Mouse (Mus musculus): Measurements from ENCODE around the gene Rbm20. TPM values are rescaled to one million over a fixed set of nuclear protein-coding genes. Genes with fewer than 3 reads are reported as not detected.

Rbm20 gene
- polyA plus RNA-seq, 1 experiment, result 3.1 TPM

DNA sequence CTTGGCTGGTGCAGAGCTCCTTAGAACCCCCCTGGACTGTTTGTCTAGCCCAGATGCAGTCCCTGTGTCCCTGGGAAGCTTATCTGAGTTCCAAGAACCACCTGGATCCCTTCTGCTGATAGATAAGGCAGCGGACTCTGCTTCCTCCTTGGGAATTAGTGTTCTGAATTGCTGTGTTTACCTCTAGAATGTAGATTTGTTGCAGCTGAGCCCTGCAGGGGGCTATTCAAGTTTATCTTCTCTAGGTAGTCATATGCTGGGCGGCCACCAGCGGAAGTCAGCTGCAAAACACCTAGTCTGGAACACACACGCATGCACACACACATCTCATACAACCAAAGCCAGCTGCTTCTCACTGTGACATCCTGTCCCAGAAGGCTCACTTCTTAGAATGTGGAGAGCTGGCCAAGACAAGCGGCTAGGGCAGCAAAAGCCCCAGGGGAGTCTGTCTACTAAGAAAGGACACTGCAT is 213.7 kb downstream of the Rbm20 start:
- no peak for DNase-seq
- no peak overlapping the region for H3K4me3 ChIP-seq (replicated peaks; ENCODE audit: insufficient read depth, low read depth, low read length)
- TF ChIP-seq POLR2A (IDR thresholded peaks at IDR 0.05; ENCODE audit: borderline replicate concordance, insufficient read depth, low read length) (no peak), CTCF (IDR thresholded peaks at IDR 0.05; ENCODE audit: borderline replicate concordance, insufficient read depth, low read depth, low read length) (no peak)
- H3K27ac ChIP-seq (ENCODE audit: insufficient read depth, low read length), result no peak overlapping the region
- H3K27me3 ChIP-seq (ENCODE audit: control insufficient read depth, insufficient read depth, low read length), result no peaks in the 10 kb centered on the region
- peaks cover 8% of the 10 kb centered on the region for H3K4me1 ChIP-seq (ENCODE audit: control insufficient read depth, insufficient read depth, low read length)
- WGBS, result 65% methylated on average over 5 of the region's 5 CpGs

- Histone ChIP-seq H3K27ac (ENCODE audit: insufficient read depth, low read length) (no peak overlapping the region), H3K27me3 (ENCODE audit: control insufficient read depth, insufficient read depth, low read length) (no peaks in the 10 kb centered on the region), H3K4me1 (ENCODE audit: control insufficient read depth, insufficient read depth, low read length) (peaks cover 8% of the 10 kb centered on the region), H3K4me3 (replicated peaks; ENCODE audit: insufficient read depth, low read depth, low read length) (no peak overlapping the region)
- TF ChIP-seq CTCF (IDR thresholded peaks at IDR 0.05; ENCODE audit: borderline replicate concordance, insufficient read depth, low read depth, low read length) (no peak), POLR2A (IDR thresholded peaks at IDR 0.05; ENCODE audit: borderline replicate concordance, insufficient read depth, low read length) (no peak)
- WGBS, result 88% methylated on average over 2 of the region's 2 CpGs
- no peak for DNase-seq
These were observed 214.5 kb downstream of the Rbm20 start for GRCm38 (mm10) chr19:53891569-53891968.

GRCm38 (mm10) chr19:53892061-53892460 is 215.0 kb downstream of the Rbm20 start, which contains the start of gene Pdcd4:
Pdcd4 (plus strand) TSS chr19:53892231.
- DNase-seq, result no peak
- H3K4me3 ChIP-seq (replicated peaks; ENCODE audit: insufficient read depth, low read depth, low read length), result no peak within 1 kb of the TSS
- 30% methylated on average over 3 of the region's 3 CpGs for WGBS
- no peak within 1 kb of the TSS for H3K27ac ChIP-seq (ENCODE audit: insufficient read depth, low read length)
- TF ChIP-seq POLR2A (IDR thresholded peaks at IDR 0.05; ENCODE audit: borderline replicate concordance, insufficient read depth, low read length), result no peak
- no peak for TF ChIP-seq CTCF (IDR thresholded peaks at IDR 0.05; ENCODE audit: borderline replicate concordance, insufficient read depth, low read depth, low read length)
- peaks cover 3% of the 10 kb centered on the region; the same call in 1 of the 2 replicates for H3K4me1 ChIP-seq (ENCODE audit: control insufficient read depth, insufficient read depth, low read length)
- H3K27me3 ChIP-seq (ENCODE audit: control insufficient read depth, insufficient read depth, low read length), result no peaks in the 10 kb centered on the region

DNA sequence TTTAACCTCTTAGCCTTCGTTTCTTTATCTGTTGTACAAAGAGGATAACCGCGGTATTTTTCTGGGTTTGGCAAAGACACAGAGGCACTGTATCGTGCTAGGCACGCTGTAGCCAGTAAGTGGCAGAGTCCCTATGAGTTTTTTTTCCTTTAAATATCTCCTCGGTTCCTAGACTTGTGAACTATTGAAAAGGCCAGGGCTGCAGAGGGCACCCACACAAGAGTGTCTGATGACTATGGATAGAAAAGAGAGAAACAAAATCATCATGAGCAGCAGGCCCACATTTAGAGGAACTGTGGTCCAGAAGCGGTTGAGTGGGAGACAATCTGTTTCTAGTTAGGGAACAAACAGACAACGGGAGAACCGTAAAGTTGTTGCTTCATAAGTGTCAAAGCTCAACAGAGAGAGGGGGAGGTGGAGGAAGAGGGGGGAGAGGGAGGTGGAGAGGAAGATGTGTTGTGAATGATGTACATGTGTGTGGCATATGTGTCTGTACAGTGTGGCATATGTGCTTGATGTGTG is 215.8 kb downstream of the Rbm20 start:
- no peak for TF ChIP-seq CTCF (IDR thresholded peaks at IDR 0.05; ENCODE audit: borderline replicate concordance, insufficient read depth, low read depth, low read length)
- TF ChIP-seq POLR2A (IDR thresholded peaks at IDR 0.05; ENCODE audit: borderline replicate concordance, insufficient read depth, low read length), result no peak
- DNase-seq, result no peak
- Histone ChIP-seq H3K4me3 (replicated peaks; ENCODE audit: insufficient read depth, low read depth, low read length) (no peak overlapping the region), H3K27me3 (ENCODE audit: control insufficient read depth, insufficient read depth, low read length) (no peaks in the 10 kb centered on the region), H3K4me1 (ENCODE audit: control insufficient read depth, insufficient read depth, low read length) (no peaks in the 10 kb centered on the region), H3K27ac (ENCODE audit: insufficient read depth, low read length) (no peak overlapping the region)
- whole genome bisulfite sequencing, result 71% methylated on average over 9 of the region's 9 CpGs

- 64% methylated on average over 3 of the region's 3 CpGs for WGBS
- Histone ChIP-seq H3K27me3 (ENCODE audit: control insufficient read depth, insufficient read depth, low read length) (no peaks in the 10 kb centered on the region), H3K4me1 (ENCODE audit: control insufficient read depth, insufficient read depth, low read length) (no peaks in the 10 kb centered on the region), H3K4me3 (replicated peaks; ENCODE audit: insufficient read depth, low read depth, low read length) (no peak overlapping the region), H3K27ac (ENCODE audit: insufficient read depth, low read length) (no peak overlapping the region)
- TF ChIP-seq POLR2A (IDR thresholded peaks at IDR 0.05; ENCODE audit: borderline replicate concordance, insufficient read depth, low read length), result no peak
- no peak for TF ChIP-seq CTCF (IDR thresholded peaks at IDR 0.05; ENCODE audit: borderline replicate concordance, insufficient read depth, low read depth, low read length)
- no peak for DNase-seq
These were observed 216.6 kb downstream of the Rbm20 start for GRCm38 (mm10) chr19:53893711-53894171.

DNA sequence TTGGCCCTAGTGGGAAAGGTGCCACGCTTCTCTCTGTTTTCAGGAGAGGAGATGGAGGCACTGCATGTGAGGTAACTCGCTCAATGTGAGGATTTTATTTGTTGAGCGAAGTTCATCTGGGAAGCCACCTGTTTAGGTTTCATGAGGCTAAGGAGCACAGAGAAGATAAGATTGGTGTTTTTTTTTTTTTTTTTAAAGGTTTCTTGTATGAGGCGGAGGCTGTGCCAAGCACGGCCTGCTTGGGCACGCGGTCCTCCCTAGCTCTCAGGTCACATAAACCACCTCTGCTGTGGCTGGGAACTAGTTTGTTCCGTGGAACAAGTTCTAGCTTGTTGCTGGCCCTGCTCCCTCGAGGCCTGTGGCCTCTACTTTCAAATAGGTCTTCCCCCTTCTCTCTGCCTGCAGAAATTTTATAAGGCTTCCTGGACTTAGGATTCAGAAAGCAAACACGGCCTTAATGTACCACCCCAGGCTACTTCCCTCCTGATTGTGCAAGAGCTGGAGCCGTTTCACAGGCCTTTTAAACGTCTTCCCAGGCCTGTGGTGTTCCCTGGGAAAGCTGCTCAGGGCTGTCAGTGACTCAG is 217.5 kb downstream of the Rbm20 start:
- TF ChIP-seq CTCF (IDR thresholded peaks at IDR 0.05; ENCODE audit: borderline replicate concordance, insufficient read depth, low read depth, low read length) (no peak), POLR2A (IDR thresholded peaks at IDR 0.05; ENCODE audit: borderline replicate concordance, insufficient read depth, low read length) (no peak)
- Histone ChIP-seq H3K27me3 (ENCODE audit: control insufficient read depth, insufficient read depth, low read length) (no peaks in the 10 kb centered on the region), H3K27ac (ENCODE audit: insufficient read depth, low read length) (no peak overlapping the region), H3K4me1 (ENCODE audit: control insufficient read depth, insufficient read depth, low read length) (no peaks in the 10 kb centered on the region), H3K4me3 (replicated peaks; ENCODE audit: insufficient read depth, low read depth, low read length) (no peak overlapping the region)
- 79% methylated on average over 12 of the region's 12 CpGs for WGBS
- DNase-seq, result no peak

DNA sequence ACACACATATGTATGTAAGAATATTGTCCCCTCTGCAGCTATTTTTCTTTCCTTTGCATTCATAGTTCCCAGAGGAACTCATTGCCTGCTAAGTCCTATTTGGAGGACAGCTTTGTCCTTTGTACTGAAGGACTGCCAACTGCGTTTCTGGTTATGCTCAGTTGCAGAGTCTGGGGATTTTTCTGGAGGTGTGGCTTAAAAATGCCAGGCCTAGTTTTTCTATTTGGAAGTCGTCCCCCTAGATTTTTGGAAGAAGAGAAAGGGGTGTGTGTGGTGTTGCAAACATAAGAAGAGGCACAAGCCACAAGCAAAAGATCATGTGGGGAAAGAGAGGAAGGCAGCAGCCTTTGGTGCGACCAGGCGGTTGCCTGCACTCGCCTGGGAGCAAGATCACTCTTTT is 220.9 kb downstream of the Rbm20 start:
- no peak overlapping the region for H3K27ac ChIP-seq (ENCODE audit: insufficient read depth, low read length)
- TF ChIP-seq CTCF (IDR thresholded peaks at IDR 0.05; ENCODE audit: borderline replicate concordance, insufficient read depth, low read depth, low read length), result no peak
- no peak for TF ChIP-seq POLR2A (IDR thresholded peaks at IDR 0.05; ENCODE audit: borderline replicate concordance, insufficient read depth, low read length)
- no peak overlapping the region for H3K4me3 ChIP-seq (replicated peaks; ENCODE audit: insufficient read depth, low read depth, low read length)
- DNase-seq, result no peak
- WGBS, result 74% methylated on average over 5 of the region's 5 CpGs
- peaks cover 4% of the 10 kb centered on the region; the same call in 1 of the 2 replicates for H3K4me1 ChIP-seq (ENCODE audit: control insufficient read depth, insufficient read depth, low read length)
- no peaks in the 10 kb centered on the region for H3K27me3 ChIP-seq (ENCODE audit: control insufficient read depth, insufficient read depth, low read length)

DNA sequence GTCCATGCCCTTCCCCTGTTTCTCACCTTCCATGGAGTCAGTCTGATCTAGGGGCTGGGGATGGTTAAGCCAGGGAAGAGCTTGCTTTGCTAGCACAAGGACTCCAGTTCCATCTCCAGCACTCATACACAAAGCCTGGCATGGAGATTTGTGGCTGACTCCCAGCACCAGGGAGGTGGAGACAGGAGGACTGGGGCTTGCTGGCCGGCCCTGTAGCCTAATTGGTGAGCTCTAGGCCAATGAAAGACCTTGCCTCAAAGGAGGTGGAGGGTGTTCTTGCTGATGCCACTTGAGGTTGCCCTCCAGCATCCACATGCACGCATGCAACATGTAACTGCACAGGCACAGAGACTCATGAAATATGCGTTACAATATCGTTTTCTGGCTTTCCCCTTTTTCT is 221.4 kb downstream of the Rbm20 start:
- Histone ChIP-seq H3K4me3 (replicated peaks; ENCODE audit: insufficient read depth, low read depth, low read length) (no peak overlapping the region), H3K4me1 (ENCODE audit: control insufficient read depth, insufficient read depth, low read length) (peaks cover 4% of the 10 kb centered on the region; the same call in 1 of the 2 replicates), H3K27ac (ENCODE audit: insufficient read depth, low read length) (no peak overlapping the region), H3K27me3 (ENCODE audit: control insufficient read depth, insufficient read depth, low read length) (no peaks in the 10 kb centered on the region)
- no peak for DNase-seq
- WGBS, result 79% methylated on average over 4 of the region's 4 CpGs
- no peak for TF ChIP-seq POLR2A (IDR thresholded peaks at IDR 0.05; ENCODE audit: borderline replicate concordance, insufficient read depth, low read length)
- TF ChIP-seq CTCF (IDR thresholded peaks at IDR 0.05; ENCODE audit: borderline replicate concordance, insufficient read depth, low read depth, low read length), result no peak
